Mouse (Mus musculus) hindbrain, embryonic 16.5 days (tissue): ENCODE measurements around the gene Plekha4. TPM values are rescaled to one million over a fixed set of nuclear protein-coding genes. Genes with fewer than 3 reads are reported as not detected.

ENCODE experiments used
- ATAC-seq: fragments of 200-750 bp; cut with Nextera tagmentation; 2 replicates; pipeline ENCODE4 v1.8.0; 2017; ENCODE audit warnings: moderate TSS enrichment, moderate library complexity
- H3K27ac ChIP-seq: fragments of 300-500 bp; sonication (generic); 2 replicates; pipeline ENCODE4 v1.5.1; 2014; ENCODE audit warnings: low read depth, mild to moderate bottlenecking, control low read depth, low read length, moderate library complexity
- H3K27me3 ChIP-seq: fragments of 300-500 bp; sonication (generic); replicated peaks from 2 replicates; pipeline ENCODE4 v1.6.1; 2014; ENCODE audit warnings: low read length; ENCODE audit not compliant: control insufficient read depth, insufficient read depth
- H3K36me3 ChIP-seq: fragments of 300-500 bp; sonication (generic); 2 replicates; pipeline ENCODE4 v1.6.1; 2014; ENCODE audit warnings: mild to moderate bottlenecking, low read length, moderate library complexity, mixed read lengths; ENCODE audit not compliant: control insufficient read depth, insufficient read depth
- H3K4me1 ChIP-seq: fragments of 300-500 bp; sonication (generic); 2 replicates; pipeline ENCODE4 v1.6.1; 2014; ENCODE audit warnings: low read depth, low read length; ENCODE audit not compliant: control insufficient read depth, insufficient read depth
- H3K4me2 ChIP-seq: fragments of 300-500 bp; sonication (generic); 2 replicates; pipeline ENCODE4 v1.6.1; 2014; ENCODE audit warnings: mild to moderate bottlenecking, low read length, control low read depth, moderate library complexity
- H3K4me3 ChIP-seq: fragments of 300-500 bp; sonication (generic); 2 replicates; pipeline ENCODE4 v1.5.1; 2014; ENCODE audit warnings: mild to moderate bottlenecking, low read length, control low read depth, moderate library complexity
- H3K9ac ChIP-seq: fragments of 300-500 bp; sonication (generic); 2 replicates; pipeline ENCODE4 v1.6.1; 2014; ENCODE audit warnings: low read depth, mild to moderate bottlenecking, control low read depth, low read length, moderate library complexity
- H3K9me3 ChIP-seq: fragments of 300-500 bp; sonication (generic); 2 replicates; pipeline ENCODE4 v1.6.1; 2014; ENCODE audit warnings: mild to moderate bottlenecking, low read length, moderate library complexity; ENCODE audit not compliant: control insufficient read depth
- WGBS: fragments of 180-500 bp; shearing (Covaris S2); extraction: QIAGEN DNeasy Blood & Tissue Kit; methylation state at CpG from one replicate; pipeline ENCODE4 v1.1.7; 2014; 5-methylcytosine and 5-hydroxymethylcytosine counted together
- polyA plus RNA-seq: library from polyadenylated mRNA; unstranded; fragments of >200 nt; fragmentation: Nextera tagmentation; extraction: Ambion mirVana; gene quantifications from 2 replicates; pipeline ENCODE4 v1.2.1, GENCODE M21; 2015

The Plekha4 gene
- polyA plus RNA-seq, 1 experiment from 2014 or later: 2.2 TPM

DNA sequence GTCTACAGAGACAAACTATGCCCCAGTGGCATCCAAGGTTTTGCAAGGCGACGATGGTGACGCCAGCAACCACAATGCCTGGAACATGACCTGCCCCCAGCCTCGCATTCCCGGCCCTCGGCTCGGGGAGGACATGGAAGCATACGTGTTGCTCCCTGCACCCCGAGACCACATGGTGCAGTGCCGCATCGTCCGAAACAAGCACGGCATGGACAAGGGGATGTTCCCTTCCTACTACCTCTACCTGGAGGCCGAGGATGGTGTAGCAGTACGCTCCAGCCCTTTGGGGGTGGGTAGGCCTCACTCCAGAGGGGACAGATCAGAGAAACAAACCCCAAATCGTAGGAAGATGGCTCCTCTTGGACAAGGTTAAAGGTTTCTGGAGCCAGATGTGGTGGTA lies 7.5 kb upstream of the Plekha4 start:
- H3K9ac ChIP-seq: no peak overlapping the region
- 90% methylated on average over 16 of the region's 16 CpGs for WGBS
- H3K4me2 ChIP-seq: no peak overlapping the region
- no peaks in the 10 kb centered on the region for H3K27me3 ChIP-seq
- H3K36me3 ChIP-seq: peaks cover 2% of the 10 kb centered on the region; the same call in 1 of the 2 replicates
- ATAC-seq: no peak
- no peak overlapping the region for H3K4me3 ChIP-seq
- peaks cover 8% of the 10 kb centered on the region for H3K4me1 ChIP-seq
- H3K27ac ChIP-seq: no peak overlapping the region
- H3K9me3 ChIP-seq: no peaks in the 10 kb centered on the region

DNA sequence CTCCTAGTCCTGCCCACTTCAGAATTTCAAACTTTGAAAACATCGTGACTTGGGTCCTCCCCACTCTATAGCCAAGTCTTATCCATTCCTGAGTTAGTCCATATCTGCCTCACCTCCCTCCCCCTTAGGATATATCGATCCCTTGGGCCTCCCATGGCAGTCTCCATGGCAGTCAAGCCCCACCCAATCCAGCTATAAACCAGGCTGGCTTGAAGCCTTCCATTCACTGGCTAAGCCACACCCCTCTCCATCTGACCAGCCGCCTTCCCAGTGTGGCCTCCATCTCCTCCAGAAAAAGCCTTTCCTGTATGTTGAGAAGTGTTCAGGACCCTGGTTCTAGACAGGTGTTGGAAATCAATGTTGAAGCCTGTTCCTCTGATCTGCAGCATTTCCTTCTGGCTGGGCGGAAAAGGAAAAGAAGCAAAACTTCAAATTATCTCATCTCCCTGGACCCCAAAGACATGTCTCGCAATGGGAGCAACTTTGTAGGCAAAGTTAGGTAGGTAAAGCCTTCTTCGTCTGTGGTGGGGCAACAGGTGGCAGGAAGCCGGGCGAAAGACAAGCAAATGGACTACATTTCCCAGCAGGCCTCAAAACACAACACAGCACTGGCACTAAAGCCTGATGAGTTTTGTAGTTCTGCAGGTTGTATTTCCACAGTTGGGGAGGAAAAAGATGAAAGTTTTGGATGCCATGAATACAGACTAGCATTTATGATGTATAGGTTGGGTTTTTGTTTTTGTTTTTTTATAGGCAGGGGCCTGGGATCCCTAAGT lies 6.6 kb upstream of the Plekha4 start:
- H3K9ac ChIP-seq: no peak overlapping the region
- no peak overlapping the region for H3K4me3 ChIP-seq
- WGBS: 78% methylated on average over 8 of the region's 8 CpGs
- no peaks in the 10 kb centered on the region for H3K9me3 ChIP-seq
- H3K4me1 ChIP-seq: peaks cover 10% of the 10 kb centered on the region
- ATAC-seq: no peak
- H3K27me3 ChIP-seq: no peaks in the 10 kb centered on the region
- no peak overlapping the region for H3K27ac ChIP-seq
- H3K4me2 ChIP-seq: no peak overlapping the region
- peaks cover 2% of the 10 kb centered on the region; the same call in 1 of the 2 replicates for H3K36me3 ChIP-seq

DNA sequence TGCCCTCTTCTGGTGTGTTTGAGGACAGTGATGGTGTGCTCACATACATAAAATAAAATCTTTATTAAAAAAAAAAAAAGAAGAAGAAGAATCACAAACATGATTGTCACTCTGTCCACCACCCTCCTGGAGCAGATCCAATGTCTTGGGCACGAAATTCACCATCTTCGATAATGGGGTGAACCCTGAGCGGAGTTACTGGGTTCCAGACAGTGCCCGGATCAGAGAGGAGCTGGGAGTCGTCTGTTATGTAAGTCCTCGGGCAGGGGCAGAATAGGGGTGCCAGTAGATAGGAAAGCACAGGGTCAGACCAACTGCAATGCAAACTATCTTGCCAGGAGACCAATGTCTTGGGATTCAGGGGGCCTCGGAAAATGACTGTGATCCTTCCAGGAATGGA lies 5.5 kb upstream of the Plekha4 start:
- no peak overlapping the region for H3K9ac ChIP-seq
- H3K27me3 ChIP-seq: no peaks in the 10 kb centered on the region
- H3K27ac ChIP-seq: no peak overlapping the region
- 91% methylated on average over 7 of the region's 7 CpGs for WGBS
- ATAC-seq: no peak
- H3K4me2 ChIP-seq: no peak overlapping the region
- H3K4me3 ChIP-seq: no peak overlapping the region
- no peaks in the 10 kb centered on the region for H3K9me3 ChIP-seq
- H3K36me3 ChIP-seq: peaks cover 2% of the 10 kb centered on the region; the same call in 1 of the 2 replicates
- H3K4me1 ChIP-seq: peaks cover 21% of the 10 kb centered on the region

DNA sequence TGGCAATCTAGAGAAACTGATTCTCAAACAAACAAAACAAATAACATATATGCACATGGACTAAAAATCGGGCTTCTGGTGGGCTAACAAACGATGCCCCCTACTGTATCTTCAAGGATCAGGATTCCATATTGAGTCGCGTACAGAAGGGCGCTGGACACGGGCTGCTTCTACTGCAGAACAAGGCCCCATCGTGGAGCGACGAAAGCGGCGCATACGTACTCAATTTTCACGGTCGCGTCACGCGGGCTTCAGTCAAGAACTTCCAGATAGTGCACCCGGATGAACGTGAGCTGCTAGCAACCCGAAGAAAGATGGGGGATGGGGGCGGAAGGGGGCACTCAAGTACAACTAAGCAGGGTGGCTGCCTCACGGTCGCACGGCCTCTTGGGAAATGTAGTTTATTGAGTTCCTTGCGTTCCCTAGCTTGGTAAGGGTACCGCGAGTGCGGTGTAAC lies 4.4 kb upstream of the Plekha4 start:
- Histone ChIP-seq H3K9me3 (no peaks in the 10 kb centered on the region), H3K4me3 (peak overlapping the region; percentile 56), H3K27me3 (no peaks in the 10 kb centered on the region), H3K4me1 (peaks cover 24% of the 10 kb centered on the region), H3K27ac (peak overlapping the region; percentile 85), H3K36me3 (peaks cover 2% of the 10 kb centered on the region; the same call in 1 of the 2 replicates), H3K4me2 (peak overlapping the region; percentile 61), H3K9ac (peak overlapping the region; percentile 75)
- under 1% methylated on average over 28 of the region's 28 CpGs for WGBS
- peak; percentile 83 for ATAC-seq

DNA sequence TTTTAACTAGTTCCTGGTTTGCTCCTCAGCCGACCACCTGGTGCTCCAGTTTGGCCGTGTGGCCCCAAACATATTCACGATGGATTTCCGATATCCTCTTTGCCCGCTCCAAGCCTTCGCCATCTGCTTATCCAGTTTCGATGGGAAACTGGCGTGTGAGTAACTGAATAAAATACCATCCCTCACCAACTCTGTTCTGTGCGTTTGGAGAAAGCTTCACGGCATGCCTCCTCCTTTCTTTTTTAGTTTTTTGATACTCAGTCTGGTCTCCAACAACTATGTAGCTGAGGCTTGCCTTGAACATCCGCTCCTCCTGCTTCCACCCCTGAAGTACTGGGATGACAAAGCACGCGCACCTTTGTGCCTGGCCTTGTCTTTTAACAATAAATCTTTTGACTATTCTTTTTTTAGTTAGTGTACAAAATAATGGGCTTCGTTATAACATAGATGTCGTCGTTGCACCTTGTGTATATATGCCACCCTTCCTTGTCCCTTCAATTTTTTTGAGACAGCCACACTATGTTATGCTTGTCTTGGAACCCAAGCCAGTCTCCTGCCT lies 3.9 kb upstream of the Plekha4 start:
- Histone ChIP-seq H3K9me3 (no peaks in the 10 kb centered on the region), H3K36me3 (peaks cover 2% of the 10 kb centered on the region; the same call in 1 of the 2 replicates), H3K4me2 (peak overlapping the region; percentile 61), H3K9ac (peak overlapping the region; percentile 75), H3K27me3 (no peaks in the 10 kb centered on the region), H3K4me3 (peak overlapping the region; percentile 56), H3K27ac (peak overlapping the region; percentile 85; the same call in 1 of the 2 replicates), H3K4me1 (peaks cover 25% of the 10 kb centered on the region)
- ATAC-seq: no peak
- 57% methylated on average over 16 of the region's 16 CpGs for WGBS

DNA sequence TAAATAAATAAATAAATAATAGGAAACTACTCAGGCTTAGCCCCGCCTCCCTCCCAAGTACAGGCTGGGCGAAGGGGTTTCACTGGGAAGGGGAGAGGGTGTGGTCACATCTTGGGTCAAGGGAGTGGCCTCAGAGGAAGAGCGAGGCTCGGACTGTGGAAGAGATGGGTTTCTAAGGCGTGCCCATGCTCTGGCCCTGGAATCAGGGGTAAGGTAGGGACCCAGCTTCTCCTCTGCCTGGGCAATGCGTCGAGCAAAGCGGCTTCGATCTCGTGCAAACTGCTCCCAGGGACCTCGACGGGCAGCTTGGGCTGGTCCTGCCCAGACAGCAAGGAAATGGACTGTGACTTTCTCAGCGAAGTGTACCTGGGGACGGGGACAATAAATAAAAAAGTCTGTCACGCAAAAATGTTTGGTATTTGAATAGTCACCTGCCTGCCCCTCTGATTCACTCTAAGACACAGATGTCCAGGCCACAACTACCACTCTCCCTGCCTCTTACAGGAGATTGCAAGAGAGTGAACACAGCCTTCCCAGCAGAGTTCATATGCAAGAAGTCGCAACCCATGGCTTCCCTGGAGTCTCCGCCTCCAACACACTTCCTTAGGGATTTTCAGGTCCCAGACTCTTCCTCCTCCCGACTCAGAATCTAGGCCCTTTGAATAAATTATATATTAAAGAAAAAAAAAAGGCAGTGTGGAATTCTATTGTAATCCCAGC lies 3.0 kb upstream of the Plekha4 start:
- H3K27ac ChIP-seq: no peak overlapping the region
- no peak for ATAC-seq
- H3K4me2 ChIP-seq: no peak overlapping the region; the same call in 1 of the 2 replicates
- H3K9me3 ChIP-seq: no peaks in the 10 kb centered on the region
- WGBS: 82% methylated on average over 18 of the region's 18 CpGs
- H3K36me3 ChIP-seq: peaks cover 2% of the 10 kb centered on the region; the same call in 1 of the 2 replicates
- no peaks in the 10 kb centered on the region for H3K27me3 ChIP-seq
- peaks cover 25% of the 10 kb centered on the region for H3K4me1 ChIP-seq
- H3K4me3 ChIP-seq: no peak overlapping the region
- no peak overlapping the region for H3K9ac ChIP-seq

DNA sequence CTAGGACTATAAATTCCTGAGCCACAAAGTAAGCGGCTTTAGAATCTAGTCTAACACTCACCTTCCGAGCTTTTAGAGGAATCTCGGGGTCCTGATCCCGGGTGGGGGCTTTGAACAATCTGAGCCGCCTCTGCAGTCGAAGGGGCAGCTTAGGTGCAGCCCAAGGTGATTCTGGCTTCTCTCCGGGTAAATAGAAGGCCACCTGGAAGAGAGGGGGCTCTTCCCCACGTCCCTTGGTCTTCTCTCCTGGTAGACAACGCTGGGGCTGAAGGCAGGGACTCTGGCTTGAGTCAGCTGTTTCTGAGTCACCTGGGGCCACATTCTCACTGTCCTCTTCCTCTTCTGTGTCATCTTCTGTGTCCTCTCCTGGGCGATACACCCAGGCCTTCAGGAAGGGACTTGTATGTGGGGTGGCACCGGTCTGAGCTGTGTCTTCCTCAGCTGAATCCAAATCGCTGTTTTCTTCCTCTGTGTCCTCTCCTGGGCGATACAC lies 2.4 kb upstream of the Plekha4 start:
- 85% methylated on average over 12 of the region's 13 CpGs for WGBS
- peaks cover 2% of the 10 kb centered on the region; the same call in 1 of the 2 replicates for H3K36me3 ChIP-seq
- peak overlapping the region; percentile 41; the same call in 1 of the 2 replicates for H3K9ac ChIP-seq
- no peak overlapping the region for H3K4me3 ChIP-seq
- no peak for ATAC-seq
- H3K27ac ChIP-seq: no peak overlapping the region
- peaks cover 25% of the 10 kb centered on the region for H3K4me1 ChIP-seq
- H3K27me3 ChIP-seq: no peaks in the 10 kb centered on the region
- peak overlapping the region; percentile 25; the same call in 1 of the 2 replicates for H3K4me2 ChIP-seq
- no peaks in the 10 kb centered on the region for H3K9me3 ChIP-seq

DNA sequence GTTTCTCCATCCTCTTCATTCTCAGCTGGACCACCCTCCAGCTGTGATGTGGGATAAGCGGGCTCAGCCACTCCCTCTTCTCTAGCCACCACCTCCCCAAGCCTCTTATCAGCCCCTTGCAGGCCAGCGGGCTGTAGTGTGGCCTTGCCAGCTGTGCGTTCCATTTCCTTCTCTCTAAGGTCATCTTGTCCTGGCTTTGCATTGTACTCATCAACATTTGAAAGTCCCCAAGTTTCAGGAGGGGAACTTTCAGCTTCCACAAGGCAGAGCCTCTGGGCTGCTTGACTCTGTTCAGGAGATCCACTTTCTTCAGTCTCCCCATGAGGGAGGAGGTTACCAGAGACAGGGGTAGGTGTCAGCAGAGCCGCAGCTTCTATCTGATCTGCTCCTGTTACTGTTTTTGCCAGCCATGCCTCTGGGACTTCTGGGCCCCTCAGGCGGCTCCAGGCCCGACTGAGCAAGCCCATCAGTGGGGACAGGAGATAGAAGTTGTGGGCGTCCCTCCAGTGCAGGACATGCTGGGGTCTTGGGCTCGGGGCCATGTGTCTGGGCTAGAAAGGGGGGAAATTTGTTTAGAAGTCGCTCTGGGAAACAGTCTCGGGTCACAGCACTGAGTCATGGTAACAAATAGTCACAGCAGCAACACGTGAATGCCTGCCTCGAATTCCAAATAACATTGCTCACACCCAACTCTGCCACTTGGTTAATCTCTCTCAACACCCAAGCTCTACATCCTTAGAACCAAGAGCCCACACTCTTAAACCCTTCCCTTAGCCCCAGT lies 1.1 kb upstream of the Plekha4 start:
- WGBS: 30% methylated on average over 12 of the region's 12 CpGs
- Histone ChIP-seq H3K27ac (peak overlapping the region; percentile 80; the same call in 1 of the 2 replicates), H3K4me3 (peak overlapping the region; percentile 66), H3K36me3 (peaks cover 2% of the 10 kb centered on the region; the same call in 1 of the 2 replicates), H3K27me3 (no peaks in the 10 kb centered on the region), H3K4me2 (peak overlapping the region; percentile 91), H3K9me3 (no peaks in the 10 kb centered on the region), H3K4me1 (peaks cover 25% of the 10 kb centered on the region), H3K9ac (peak overlapping the region; percentile 75)
- ATAC-seq: 0 out of 2 replicates have a peak, but pooled peaks have one; percentile 5
